Mouse (Mus musculus) kidney, postnatal 0 days (tissue): ENCODE measurements at regions not wholly inside any gene's neighbourhood (a gene's known extent, or its start where the extent isn't known, plus 50 kb on each side); places are given as distances from the start of the nearest gene placed in this dataset.

Source experiments
- ATAC-seq: fragments of 200-750 bp; cut with Nextera tagmentation; replicated peaks from 2 replicates; pipeline ENCODE4 v1.8.0; 2017; ENCODE audit warnings: low read depth, moderate number of reproducible peaks, moderate TSS enrichment, moderate library complexity; ENCODE audit not compliant: low FRiP score
- DNase-seq: peaks from one replicate; pipeline ENCODE4 v3.0.0-alpha.2; 2016; ENCODE audit warnings: low spot score
- H3K27ac ChIP-seq: fragments of 300-500 bp; sonication (generic); 2 replicates; pipeline ENCODE4 v1.5.1; 2014; ENCODE audit warnings: mild to moderate bottlenecking
- H3K27me3 ChIP-seq: fragments of 300-500 bp; sonication (generic); 2 replicates; pipeline ENCODE4 v1.6.1; 2014; ENCODE audit warnings: low read length, mixed read lengths; ENCODE audit not compliant: insufficient read depth
- H3K36me3 ChIP-seq: fragments of 300-500 bp; sonication (generic); 2 replicates; pipeline ENCODE4 v1.6.1; 2014; ENCODE audit warnings: low read length, mixed read lengths; ENCODE audit not compliant: insufficient read depth
- H3K4me1 ChIP-seq: fragments of 300-500 bp; sonication (generic); replicated peaks from 2 replicates; pipeline ENCODE4 v1.6.1; 2014; ENCODE audit warnings: antibody characterized with exemption, low read length, mixed read lengths; ENCODE audit not compliant: insufficient read depth
- H3K4me2 ChIP-seq: fragments of 300-500 bp; sonication (generic); 2 replicates; pipeline ENCODE4 v1.6.1; 2014; ENCODE audit warnings: mild to moderate bottlenecking, low read length, moderate library complexity, mixed read lengths
- H3K4me3 ChIP-seq: fragments of 300-500 bp; sonication (generic); replicated peaks from 2 replicates; pipeline ENCODE4 v1.5.1; 2014; ENCODE audit warnings: low read depth, low read length
- H3K9ac ChIP-seq: fragments of 300-500 bp; sonication (generic); 2 replicates; pipeline ENCODE4 v1.6.1; 2014; ENCODE audit warnings: low read depth, low read length
- H3K9me3 ChIP-seq: fragments of 300-500 bp; sonication (generic); replicated peaks from 2 replicates; pipeline ENCODE4 v1.6.1; 2016; ENCODE audit warnings: low read length, inconsistent platforms, mixed read lengths
- CTCF ChIP-seq: IDR thresholded peaks from 2 replicates; pipeline ENCODE4 v1.5.1; 2016; ENCODE audit warnings: antibody characterized with exemption, low read depth, mild to moderate bottlenecking, moderate library complexity
- WGBS: fragments of 180-500 bp; shearing (Covaris S2); extraction: QIAGEN DNeasy Blood & Tissue Kit; methylation state at CpG from one replicate; pipeline ENCODE4 v1.1.7; 2014; 5-methylcytosine and 5-hydroxymethylcytosine counted together

DNA sequence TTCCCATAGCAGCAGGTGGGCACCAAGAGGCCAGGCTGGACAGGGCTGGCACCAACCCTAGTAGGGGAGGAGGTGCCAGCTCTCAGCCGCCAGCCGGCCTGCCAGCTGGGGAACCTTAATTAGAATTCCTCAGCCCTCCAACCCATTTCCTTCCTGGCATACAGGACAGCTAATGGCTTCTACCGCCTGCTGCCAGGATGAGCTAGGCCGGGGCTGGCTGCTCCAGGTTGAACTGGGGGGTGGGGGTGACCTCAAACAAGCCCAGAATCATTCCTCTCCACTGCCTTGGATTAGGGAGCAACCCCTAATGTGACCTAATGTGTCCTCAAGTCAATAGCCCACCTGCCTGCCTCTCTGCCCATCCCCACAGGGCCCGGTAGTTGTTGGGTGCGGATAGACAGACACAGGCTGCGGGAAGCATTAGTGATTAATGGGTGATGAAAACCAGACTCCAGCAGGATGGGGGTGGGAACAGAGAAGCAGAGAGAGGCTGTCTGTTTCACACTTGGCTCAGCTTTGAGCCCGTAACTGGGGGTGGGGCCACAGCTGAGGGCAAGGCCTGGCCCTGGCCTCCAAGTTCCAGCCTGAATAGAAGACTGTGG, 105.9 kb downstream of the Zfp36l2 start:
- WGBS, result 30% methylated on average over 8 of the region's 8 CpGs
- Histone ChIP-seq H3K36me3 (no peaks in the 10 kb centered on the region), H3K9me3 (no peaks in the 10 kb centered on the region), H3K27me3 (no peaks in the 10 kb centered on the region), H3K9ac (no peak overlapping the region), H3K4me3 (no peak overlapping the region), H3K4me1 (peaks cover 21% of the 10 kb centered on the region; the same call in 1 of the 2 replicates), H3K27ac (no peak overlapping the region), H3K4me2 (no peak overlapping the region)
- ATAC-seq (no peak), DNase-seq (peak; percentile 59)
- no peak for TF ChIP-seq CTCF

DNA sequence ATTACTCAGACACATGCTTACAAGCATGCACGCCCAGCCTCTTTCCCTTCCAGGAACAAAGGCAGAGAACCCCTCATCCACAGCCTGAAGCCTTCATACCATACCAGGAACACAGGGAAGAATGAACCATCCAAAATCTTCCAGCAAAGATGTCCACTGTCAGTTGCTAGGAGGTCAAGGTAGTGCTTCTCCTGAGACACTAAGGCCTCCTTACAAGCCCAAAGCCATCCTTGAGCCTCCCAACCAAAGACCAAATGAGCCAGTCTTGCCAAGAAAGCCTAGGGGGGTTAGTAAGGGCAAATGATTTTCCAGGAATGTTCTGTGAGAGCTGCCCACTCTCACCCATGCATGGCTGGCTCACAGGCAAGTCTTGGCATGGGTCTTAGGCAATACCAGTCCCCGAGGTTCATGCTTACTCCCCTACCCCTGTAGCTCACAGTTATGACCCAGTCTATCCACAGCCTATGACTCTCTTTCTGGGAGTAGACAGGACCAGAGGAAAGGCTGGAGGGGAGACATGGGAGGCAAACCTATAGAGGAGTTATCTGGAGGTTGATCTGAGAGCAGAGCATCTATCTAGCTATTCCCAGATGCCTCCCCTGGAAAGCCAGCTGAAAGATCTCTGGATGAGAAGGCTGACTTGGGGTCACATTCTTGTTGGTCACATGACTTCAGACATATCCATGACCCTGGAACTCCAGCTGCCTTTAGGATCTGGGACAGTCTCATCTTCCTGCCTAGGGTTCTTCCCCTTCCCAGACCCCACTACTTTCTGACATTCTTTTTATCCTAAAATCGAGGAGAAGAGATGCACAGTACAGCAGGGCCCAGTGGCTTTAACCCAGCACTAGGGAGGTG, 112.4 kb downstream of the Zfp36l2 start:
- ATAC-seq (no peak), DNase-seq (peak; percentile 67)
- WGBS, result 68% methylated on average over 3 of the region's 3 CpGs
- TF ChIP-seq CTCF, result no peak
- Histone ChIP-seq H3K4me3 (no peak overlapping the region), H3K36me3 (no peaks in the 10 kb centered on the region), H3K27ac (peak overlapping the region; percentile 71), H3K4me1 (peaks cover 13% of the 10 kb centered on the region; the same call in 1 of the 2 replicates), H3K9me3 (no peaks in the 10 kb centered on the region), H3K27me3 (no peaks in the 10 kb centered on the region), H3K9ac (no peak overlapping the region), H3K4me2 (no peak overlapping the region)

DNA sequence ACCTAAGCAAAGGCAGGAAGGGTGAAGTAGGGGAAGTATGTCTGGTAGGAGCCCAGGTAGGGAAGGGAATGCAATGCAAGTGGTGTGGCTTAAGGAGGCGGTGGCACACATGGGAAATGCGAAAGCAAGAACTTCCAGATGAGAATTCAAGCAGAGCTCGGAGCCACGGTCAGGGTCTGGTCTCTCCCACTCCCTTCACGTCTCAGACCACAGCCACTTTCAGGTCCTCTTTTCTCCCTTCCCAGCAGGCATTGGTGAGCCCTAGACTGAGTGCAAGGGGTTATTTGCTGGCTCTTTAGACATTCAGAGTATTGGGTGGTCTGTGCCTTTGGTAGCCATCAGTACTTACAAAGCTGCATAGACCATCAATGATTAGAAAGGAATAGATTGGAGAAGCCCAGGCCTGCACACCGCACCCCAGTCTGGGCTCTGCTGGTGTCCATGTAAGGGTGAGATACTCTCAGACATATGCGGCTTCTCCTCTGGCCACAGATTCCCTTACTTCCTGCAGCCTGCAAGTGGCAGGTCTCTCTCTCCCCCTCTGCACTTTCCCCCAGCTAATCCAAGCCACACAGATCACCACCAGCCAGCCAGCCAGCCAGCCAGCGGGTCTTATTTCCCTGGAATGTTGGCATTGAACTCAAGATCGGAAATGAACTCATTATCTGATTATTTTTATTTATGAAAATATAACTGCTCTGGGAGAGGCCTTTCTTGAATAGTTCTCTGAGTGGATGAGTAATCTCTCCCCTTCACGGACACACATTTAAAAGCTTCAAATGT, 113.6 kb downstream of the Zfp36l2 start:
- Histone ChIP-seq H3K4me3 (no peak overlapping the region), H3K4me1 (peaks cover 13% of the 10 kb centered on the region; the same call in 1 of the 2 replicates), H3K9me3 (no peaks in the 10 kb centered on the region), H3K36me3 (no peaks in the 10 kb centered on the region), H3K4me2 (no peak overlapping the region), H3K27me3 (no peaks in the 10 kb centered on the region), H3K9ac (no peak overlapping the region), H3K27ac (peak overlapping the region; percentile 71)
- ATAC-seq (no peak), DNase-seq (peak; percentile 61)
- 69% methylated on average over 10 of the region's 10 CpGs for WGBS
- TF ChIP-seq CTCF, result no peak

DNA sequence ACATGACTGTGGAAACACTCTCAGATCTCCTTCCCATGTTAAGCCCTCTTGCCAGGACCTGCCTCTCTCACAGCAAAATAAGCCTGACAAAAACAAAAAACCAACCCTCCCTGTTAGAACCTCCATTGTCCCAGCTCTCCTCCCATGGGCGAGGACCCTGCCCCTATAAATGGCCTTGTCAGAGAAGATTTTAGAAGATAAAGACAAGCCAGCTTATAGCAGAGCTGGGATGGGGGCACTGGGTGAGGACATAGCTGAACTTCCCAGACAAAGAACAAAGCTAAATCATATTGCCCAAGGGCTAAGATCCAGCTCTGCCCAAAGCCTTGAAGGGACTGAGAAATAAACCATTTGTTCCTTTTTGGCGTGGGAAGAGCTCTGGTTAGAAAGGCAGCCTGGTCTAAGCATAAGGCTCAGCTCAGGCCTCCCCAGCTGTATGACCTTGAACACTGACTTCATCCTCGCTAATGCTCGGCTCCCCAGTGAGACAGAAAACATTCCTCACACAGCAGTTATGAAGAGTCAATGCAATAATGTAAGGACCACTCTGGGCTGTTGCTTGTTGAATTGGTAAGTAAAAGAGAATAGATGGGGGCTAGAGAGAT, 115.2 kb downstream of the Zfp36l2 start:
- no peak overlapping the region for H3K4me3 ChIP-seq

GRCm38 (mm10) chr17:84071855-84072254, 115.9 kb downstream of the Zfp36l2 start:
- TF ChIP-seq CTCF, result no peak
- H3K36me3 ChIP-seq, result no peaks in the 10 kb centered on the region
- no peak overlapping the region for H3K27ac ChIP-seq

More for the DNA sequence above, 115.2 kb downstream of the Zfp36l2 start:
- DNase-seq (peak; percentile 78), ATAC-seq (no peak)
- WGBS, result 53% methylated on average over 4 of the region's 4 CpGs
- Histone ChIP-seq H3K4me1 (peaks cover 13% of the 10 kb centered on the region; the same call in 1 of the 2 replicates), H3K9me3 (no peaks in the 10 kb centered on the region), H3K4me2 (no peak overlapping the region), H3K36me3 (no peaks in the 10 kb centered on the region), H3K27me3 (no peaks in the 10 kb centered on the region), H3K27ac (peak overlapping the region; percentile 55), H3K9ac (no peak overlapping the region)
- TF ChIP-seq CTCF, result no peak

GRCm38 (mm10) chr17:84070596-84070995, 117.2 kb downstream of the Zfp36l2 start:
- H3K9ac ChIP-seq, result no peak overlapping the region
- H3K27ac ChIP-seq, result no peak overlapping the region
- no peak overlapping the region for H3K4me2 ChIP-seq
- DNase-seq, result peak; percentile 68
- no peak for ATAC-seq
- no peaks in the 10 kb centered on the region for H3K27me3 ChIP-seq
- TF ChIP-seq CTCF, result no peak
- H3K9me3 ChIP-seq, result no peaks in the 10 kb centered on the region
- H3K4me3 ChIP-seq, result no peak overlapping the region
- H3K36me3 ChIP-seq, result no peaks in the 10 kb centered on the region
- WGBS, result 44% methylated on average over 3 of the region's 3 CpGs
- peaks cover 13% of the 10 kb centered on the region; the same call in 1 of the 2 replicates for H3K4me1 ChIP-seq

More at GRCm38 (mm10) chr17:84071855-84072254, 115.9 kb downstream of the Zfp36l2 start:
- Histone ChIP-seq H3K4me1 (peaks cover 13% of the 10 kb centered on the region; the same call in 1 of the 2 replicates), H3K4me2 (no peak overlapping the region), H3K9ac (no peak overlapping the region), H3K27me3 (no peaks in the 10 kb centered on the region), H3K9me3 (no peaks in the 10 kb centered on the region), H3K4me3 (no peak overlapping the region)
- ATAC-seq (no peak), DNase-seq (no peak)
- WGBS, result 100% methylated on average over 2 of the region's 2 CpGs
